Mouse (Mus musculus) mature B cell (primary cell): Measurements from ENCODE around the gene Tacc2.

ENCODE experiments used
- in situ Hi-C: fragments of 300-500 bp; cut with MboI; formaldehyde crosslinking; loops from 2 replicates; pipeline ENCODE4 v1.14.3; 2019

The Tacc2 gene

GRCm38 (mm10) chr7:130617591-130617990 is 40.4 kb downstream of the Tacc2 start:
- in situ Hi-C loops: no loop called here

GRCm38 (mm10) chr7:130621068-130621467 is 43.8 kb downstream of the Tacc2 start:
- in situ Hi-C loops: no loop called here

- in situ Hi-C loops: no loop called here
Observed at GRCm38 (mm10) chr7:130621953-130622352, 44.7 kb downstream of the Tacc2 start.

GRCm38 (mm10) chr7:130622359-130622758 is 45.1 kb downstream of the Tacc2 start:
- in situ Hi-C loops: no loop called here

GRCm38 (mm10) chr7:130624299-130624698 is 47.1 kb downstream of the Tacc2 start:
- in situ Hi-C loops: no loop called here

GRCm38 (mm10) chr7:130625361-130625760 is 48.1 kb downstream of the Tacc2 start:
- in situ Hi-C loops: no loop called here

- in situ Hi-C loops: no loop called here
Observed at GRCm38 (mm10) chr7:130628601-130629000, 51.4 kb downstream of the Tacc2 start.

- in situ Hi-C loops: no loop called here
Observed at GRCm38 (mm10) chr7:130629999-130630398, 52.8 kb downstream of the Tacc2 start.

GRCm38 (mm10) chr7:130630956-130631355 is 53.7 kb downstream of the Tacc2 start:
- in situ Hi-C loops: no loop called here

- in situ Hi-C loops: no loop called here
Observed at GRCm38 (mm10) chr7:130631553-130632378, 54.5 kb downstream of the Tacc2 start.

GRCm38 (mm10) chr7:130632379-130632732 is 55.1 kb downstream of the Tacc2 start:
- in situ Hi-C loops: no loop called here

- in situ Hi-C loops: no loop called here
Observed at GRCm38 (mm10) chr7:130634259-130634871, 57.1 kb downstream of the Tacc2 start.

GRCm38 (mm10) chr7:130635212-130635611 is 58.0 kb downstream of the Tacc2 start:
- in situ Hi-C loops: no loop called here

GRCm38 (mm10) chr7:130636274-130636673 is 59.0 kb downstream of the Tacc2 start:
- in situ Hi-C loops: no loop called here

- in situ Hi-C loops: no loop called here
Observed at GRCm38 (mm10) chr7:130636902-130637301, 59.7 kb downstream of the Tacc2 start.

GRCm38 (mm10) chr7:130637811-130638210 is 60.6 kb downstream of the Tacc2 start:
- in situ Hi-C loops: no loop called here

- in situ Hi-C loops: no loop called here
Observed at GRCm38 (mm10) chr7:130640681-130641080, 63.4 kb downstream of the Tacc2 start.

- in situ Hi-C loops: no loop called here
Observed at GRCm38 (mm10) chr7:130645332-130645993, 68.2 kb downstream of the Tacc2 start.

- in situ Hi-C loops: no loop called here
Observed at GRCm38 (mm10) chr7:130645994-130646761, 68.9 kb downstream of the Tacc2 start.

- in situ Hi-C loops: no loop called here
Observed at GRCm38 (mm10) chr7:130646762-130647139, 69.5 kb downstream of the Tacc2 start.

- in situ Hi-C loops: no loop called here
Observed at GRCm38 (mm10) chr7:130648061-130648460, 70.8 kb downstream of the Tacc2 start.

- in situ Hi-C loops: no loop called here
Observed at GRCm38 (mm10) chr7:130649257-130649656, 72.0 kb downstream of the Tacc2 start.
